Mouse (Mus musculus) 3T3-L1 (cell line): ENCODE results near the gene Cilp2.

Experiments
- DNase-seq: peaks from one replicate; pipeline ENCODE4 v3.0.0-alpha.2; 2015; ENCODE audit warnings: low read depth, low spot score

The Cilp2 gene

GRCm38 (mm10) chr8:69887289-69888243 lies at the start of gene Cilp2:
Gene Cilp2, minus strand, starts transcription at chr8:69887687.
- no peak for DNase-seq

GRCm38 (mm10) chr8:69936050-69936794 lies 48.7 kb upstream of the Cilp2 start:
- peak; percentile 95 for DNase-seq

GRCm38 (mm10) chr8:69935431-69935830 lies 47.9 kb upstream of the Cilp2 start:
- DNase-seq = peak; percentile 41

- no peak for DNase-seq
Observed at GRCm38 (mm10) chr8:69934582-69934981, 47.1 kb upstream of the Cilp2 start.

- no peak for DNase-seq
Observed at GRCm38 (mm10) chr8:69933811-69934210, 46.3 kb upstream of the Cilp2 start.

- DNase-seq = no peak
Observed at GRCm38 (mm10) chr8:69926901-69927300, 39.4 kb upstream of the Cilp2 start.

GRCm38 (mm10) chr8:69923986-69924385 lies 36.5 kb upstream of the Cilp2 start:
- DNase-seq = no peak

GRCm38 (mm10) chr8:69921141-69921540 lies 33.7 kb upstream of the Cilp2 start:
- DNase-seq = no peak

GRCm38 (mm10) chr8:69919876-69920662 lies 32.6 kb upstream of the Cilp2 start:
- peak; percentile 85 for DNase-seq

- DNase-seq = peak; percentile 98
Observed at GRCm38 (mm10) chr8:69919010-69919409, 31.5 kb upstream of the Cilp2 start.

- DNase-seq = no peak
Observed at GRCm38 (mm10) chr8:69918506-69918905, 31.0 kb upstream of the Cilp2 start.

- DNase-seq = peak; percentile 51
Observed at GRCm38 (mm10) chr8:69915748-69916147, 28.3 kb upstream of the Cilp2 start.

GRCm38 (mm10) chr8:69914526-69914925 lies 27.0 kb upstream of the Cilp2 start:
- DNase-seq = no peak

GRCm38 (mm10) chr8:69912478-69913074 lies 25.1 kb upstream of the Cilp2 start:
- DNase-seq = no peak

GRCm38 (mm10) chr8:69911917-69912316 lies 24.4 kb upstream of the Cilp2 start:
- no peak for DNase-seq

- peak; percentile 70 for DNase-seq
Observed at GRCm38 (mm10) chr8:69907106-69907505, 19.6 kb upstream of the Cilp2 start.

GRCm38 (mm10) chr8:69906260-69906659 lies 18.8 kb upstream of the Cilp2 start:
- DNase-seq = peak; percentile 52

- no peak for DNase-seq
Observed at GRCm38 (mm10) chr8:69904096-69904495, 16.6 kb upstream of the Cilp2 start.

- DNase-seq = peak; percentile 99
Observed at GRCm38 (mm10) chr8:69903063-69903542, 15.6 kb upstream of the Cilp2 start.

GRCm38 (mm10) chr8:69902163-69903062 lies 14.9 kb upstream of the Cilp2 start, which contains the start of the genes Tssk6, Ndufa13 and Yjefn3:
Gene Tssk6, plus strand, starts transcription at chr8:69902184.
Gene Ndufa13, minus strand, starts transcription at chr8:69902558.
Gene Yjefn3, minus strand, starts transcription at chr8:69902712.
- DNase-seq = no peak
